Mouse (Mus musculus) neural tube, embryonic 12.5 days (tissue): ENCODE data around the gene Cachd1. TPM values are rescaled to one million over a fixed set of nuclear protein-coding genes. Genes with fewer than 3 reads are reported as not detected.

Experiments used
- ATAC-seq: fragments of 200-750 bp; cut with Nextera tagmentation; 2 replicates; pipeline ENCODE4 v1.8.0; 2017; ENCODE audit warnings: low read depth, mild to moderate bottlenecking, moderate TSS enrichment, moderate library complexity; ENCODE audit not compliant: low FRiP score
- H3K27ac ChIP-seq: fragments of 300-500 bp; sonication (generic); 2 replicates; pipeline ENCODE4 v1.5.1; 2016
- H3K27me3 ChIP-seq: fragments of 300-500 bp; sonication (generic); replicated peaks from 2 replicates; pipeline ENCODE4 v1.6.1; 2016; ENCODE audit warnings: mild to moderate bottlenecking
- H3K36me3 ChIP-seq: fragments of 300-500 bp; sonication (generic); 2 replicates; pipeline ENCODE4 v1.6.1; 2016; ENCODE audit warnings: mild to moderate bottlenecking
- H3K4me1 ChIP-seq: fragments of 300-500 bp; sonication (generic); 2 replicates; pipeline ENCODE4 v1.6.1; 2016
- H3K4me2 ChIP-seq: fragments of 300-500 bp; sonication (generic); replicated peaks from 2 replicates; pipeline ENCODE4 v1.6.1; 2016; ENCODE audit warnings: mild to moderate bottlenecking
- H3K4me3 ChIP-seq: fragments of 300-500 bp; sonication (generic); 2 replicates; pipeline ENCODE4 v1.5.1; 2016
- H3K9ac ChIP-seq: fragments of 300-500 bp; sonication (generic); 2 replicates; pipeline ENCODE4 v1.6.1; 2016; ENCODE audit warnings: mild to moderate bottlenecking
- H3K9me3 ChIP-seq: fragments of 300-500 bp; sonication (generic); 2 replicates; pipeline ENCODE4 v1.6.1; 2016; ENCODE audit warnings: mild to moderate bottlenecking
- WGBS: fragments of 180-500 bp; shearing (Covaris S2); methylation state at CpG from one replicate; pipeline ENCODE4 v1.1.7; 2016; 5-methylcytosine and 5-hydroxymethylcytosine counted together
- polyA plus RNA-seq: library from polyadenylated mRNA; unstranded; fragments of >200 nt; fragmentation: Nextera tagmentation; extraction: Ambion mirVana; gene quantifications from 2 replicates; pipeline ENCODE4 v1.2.1, GENCODE M21; 2016

Cachd1 gene
- polyA plus RNA-seq, 1 experiment from 2014 or later = 30.2 TPM

DNA sequence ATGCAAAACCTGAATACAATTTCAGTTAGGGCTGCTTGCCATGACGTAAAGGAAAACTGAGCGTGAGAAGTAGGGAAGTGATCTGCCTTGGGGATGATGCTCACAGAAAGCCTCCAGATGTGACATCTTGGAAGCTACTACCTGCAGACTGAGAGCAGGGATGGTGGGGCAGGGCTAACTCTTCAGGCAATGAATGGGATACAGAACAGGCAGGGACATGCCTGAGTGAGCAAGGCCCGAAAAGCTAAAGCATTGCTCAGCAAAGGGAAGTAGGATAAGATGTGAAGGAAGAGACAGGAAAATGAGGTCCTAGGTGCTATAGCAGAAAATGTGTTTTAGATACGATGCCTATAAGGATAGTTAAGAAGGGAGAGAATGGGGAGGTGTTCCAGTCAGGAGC is 232.6 kb downstream of the Cachd1 start:
- Histone ChIP-seq H3K9me3 (no peaks in the 10 kb centered on the region), H3K9ac (no peak overlapping the region), H3K4me3 (no peak overlapping the region), H3K27me3 (no peaks in the 10 kb centered on the region), H3K36me3 (peaks cover 5% of the 10 kb centered on the region; the same call in 1 of the 2 replicates), H3K4me2 (no peak overlapping the region), H3K4me1 (no peaks in the 10 kb centered on the region), H3K27ac (no peak overlapping the region)
- no peak for ATAC-seq
- 92% methylated on average over 4 of the region's 4 CpGs for WGBS

DNA sequence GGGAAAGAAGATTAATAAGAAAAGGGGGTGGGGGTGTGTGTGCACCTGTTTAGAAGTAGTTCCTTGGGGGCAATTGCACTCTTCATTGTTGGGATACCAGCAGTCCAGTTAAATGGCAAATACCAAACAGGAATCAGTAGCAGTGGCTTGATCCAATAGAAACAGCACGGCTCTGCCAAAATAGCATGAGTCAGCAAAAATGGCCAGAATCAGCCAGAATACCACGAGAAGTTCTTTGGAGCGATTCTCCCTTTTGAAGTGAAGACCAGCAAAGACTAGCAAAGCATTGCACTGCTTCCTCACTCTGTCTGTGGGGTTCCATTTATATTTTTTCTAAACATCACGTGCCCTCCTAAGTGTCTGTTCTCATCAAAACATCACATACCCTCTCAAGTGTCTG is 241.3 kb downstream of the Cachd1 start:
- Histone ChIP-seq H3K4me2 (no peak overlapping the region), H3K27me3 (no peaks in the 10 kb centered on the region), H3K36me3 (no peaks in the 10 kb centered on the region), H3K4me3 (no peak overlapping the region), H3K27ac (no peak overlapping the region), H3K9ac (no peak overlapping the region), H3K9me3 (peaks cover 9% of the 10 kb centered on the region), H3K4me1 (no peaks in the 10 kb centered on the region)
- 86% methylated on average over 4 of the region's 4 CpGs for WGBS
- ATAC-seq = no peak

DNA sequence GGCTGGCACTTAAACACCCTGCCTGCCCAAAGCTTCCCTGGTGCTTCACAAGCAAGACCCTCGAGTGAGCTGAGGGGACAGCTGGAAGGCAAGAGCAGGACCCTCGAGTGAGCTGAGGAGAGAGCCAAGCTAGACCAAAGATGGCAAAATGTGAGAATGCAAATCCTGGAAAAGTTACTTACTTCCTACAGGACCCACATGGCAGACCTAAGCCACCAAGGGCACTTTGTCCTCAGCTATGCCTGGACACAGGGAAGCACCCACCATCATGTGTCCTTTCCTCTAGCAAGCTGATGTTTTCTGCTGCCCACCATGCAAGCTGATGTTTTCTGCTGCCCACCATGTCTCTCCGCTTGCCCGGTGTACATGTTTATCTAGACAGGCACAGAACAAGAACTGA is 244.1 kb downstream of the Cachd1 start, which contains the start of gene Gm10577:
TSS of gene Gm10577 (minus strand) at position 101 of the 400 bp plus-strand sequence.
- WGBS = 85% methylated on average over 4 of the region's 4 CpGs
- Histone ChIP-seq H3K4me3 (no peak within 1 kb of the TSS), H3K36me3 (no peaks in the 10 kb centered on the region), H3K27ac (no peak within 1 kb of the TSS), H3K9me3 (peaks cover 15% of the 10 kb centered on the region), H3K27me3 (no peaks in the 10 kb centered on the region), H3K4me1 (no peaks in the 10 kb centered on the region), H3K9ac (no peak within 1 kb of the TSS), H3K4me2 (no peak within 1 kb of the TSS)
- ATAC-seq = no peak

DNA sequence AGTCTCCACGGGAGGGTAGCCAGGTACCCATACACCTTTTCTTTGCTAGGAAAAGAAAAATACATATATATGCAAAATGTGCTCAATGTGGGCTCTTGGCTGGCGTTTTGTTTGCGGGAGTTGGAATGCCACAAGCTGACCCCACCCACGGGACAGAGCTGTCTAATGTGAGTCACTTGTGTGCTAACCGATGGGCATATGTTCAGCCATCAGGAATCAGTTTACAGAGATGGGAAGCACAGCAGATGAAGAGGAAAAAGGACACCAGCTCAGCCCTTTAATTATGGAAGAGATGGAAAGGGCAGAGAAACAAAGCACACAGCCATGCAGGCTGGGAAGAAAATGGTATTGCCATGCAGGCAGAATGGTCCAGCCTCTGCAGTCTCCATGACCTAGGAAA is 250.1 kb downstream of the Cachd1 start:
- H3K9me3 ChIP-seq = peaks cover 13% of the 10 kb centered on the region
- no peak overlapping the region for H3K9ac ChIP-seq
- H3K27me3 ChIP-seq = no peaks in the 10 kb centered on the region
- H3K4me2 ChIP-seq = no peak overlapping the region
- no peak for ATAC-seq
- no peak overlapping the region for H3K27ac ChIP-seq
- 81% methylated on average over 5 of the region's 5 CpGs for WGBS
- H3K4me1 ChIP-seq = no peaks in the 10 kb centered on the region
- no peak overlapping the region for H3K4me3 ChIP-seq
- no peaks in the 10 kb centered on the region for H3K36me3 ChIP-seq

DNA sequence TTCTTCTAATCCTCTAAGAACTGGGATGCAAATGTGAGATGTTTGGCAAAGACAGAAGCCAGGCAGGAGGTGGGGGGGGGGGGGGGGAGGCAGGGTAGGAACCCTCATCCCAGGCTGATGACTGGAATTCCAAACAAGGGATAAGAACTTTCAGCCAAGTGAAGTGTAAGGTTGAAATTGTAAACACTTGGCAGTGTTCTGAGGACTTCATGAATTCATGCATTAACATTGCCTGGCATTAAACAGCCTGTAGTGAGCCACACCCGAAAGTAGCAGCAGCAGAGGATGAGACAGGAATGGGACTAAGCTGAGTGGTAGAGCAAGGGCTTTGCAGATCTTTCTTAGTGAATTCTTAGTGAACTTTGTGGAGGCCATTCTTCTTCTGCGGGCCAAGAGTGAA is 250.5 kb downstream of the Cachd1 start:
- Histone ChIP-seq H3K4me2 (no peak overlapping the region), H3K27ac (no peak overlapping the region), H3K9me3 (peaks cover 13% of the 10 kb centered on the region), H3K9ac (no peak overlapping the region), H3K27me3 (no peaks in the 10 kb centered on the region), H3K4me1 (no peaks in the 10 kb centered on the region), H3K36me3 (no peaks in the 10 kb centered on the region), H3K4me3 (no peak overlapping the region)
- no peak for ATAC-seq
- WGBS = 80% methylated on average over 2 of the region's 2 CpGs

DNA sequence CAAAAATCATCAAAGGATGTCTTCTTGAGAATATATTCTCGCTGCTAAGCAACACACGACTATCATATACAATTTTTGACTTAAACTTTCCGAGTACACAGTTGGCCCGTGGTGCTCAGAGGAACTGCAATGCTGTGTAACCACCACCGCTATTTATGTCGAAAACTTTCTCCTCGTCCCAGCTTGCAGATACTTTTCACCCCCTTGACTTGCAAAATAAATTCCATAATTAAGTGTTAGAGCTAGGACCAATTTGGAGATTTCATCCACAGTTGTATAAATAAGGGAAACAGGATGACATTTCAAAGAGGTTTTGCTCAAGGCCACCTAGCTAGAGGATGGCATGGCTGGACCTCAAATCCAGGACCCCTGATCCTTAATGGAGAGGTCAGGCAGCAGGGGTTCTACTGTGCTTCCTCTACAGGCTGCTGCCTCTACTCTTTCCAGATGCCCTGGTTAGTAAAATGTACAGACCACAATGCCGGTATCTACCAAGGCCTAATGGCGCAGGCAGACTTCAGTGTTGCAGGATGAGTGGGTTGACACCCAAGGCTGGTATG is 251.5 kb downstream of the Cachd1 start:
- no peak overlapping the region for H3K27ac ChIP-seq
- no peak overlapping the region for H3K9ac ChIP-seq
- no peak for ATAC-seq
- no peak overlapping the region for H3K4me2 ChIP-seq
- no peak overlapping the region for H3K4me3 ChIP-seq
- no peaks in the 10 kb centered on the region for H3K4me1 ChIP-seq
- H3K36me3 ChIP-seq = no peaks in the 10 kb centered on the region
- peaks cover 6% of the 10 kb centered on the region for H3K9me3 ChIP-seq
- whole genome bisulfite sequencing = 92% methylated on average over 9 of the region's 9 CpGs
- H3K27me3 ChIP-seq = no peaks in the 10 kb centered on the region

DNA sequence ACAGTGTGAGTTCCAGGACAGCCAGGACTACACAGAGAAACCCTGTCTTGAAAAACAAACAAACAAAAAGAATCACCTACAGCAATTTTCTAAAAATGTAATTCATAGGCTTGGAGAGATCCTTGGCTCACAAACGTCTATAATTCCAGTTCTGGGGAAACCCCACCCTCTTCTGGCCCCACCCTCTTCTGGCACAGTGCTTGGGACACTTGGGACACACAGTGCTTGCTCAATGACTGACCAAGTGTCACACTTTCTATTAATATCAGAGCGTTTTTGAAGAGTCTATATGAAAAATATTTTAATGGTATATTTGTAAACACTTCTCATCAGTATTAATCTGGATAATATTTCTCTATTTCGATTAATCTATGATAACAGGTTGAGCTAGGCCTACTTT is 256.6 kb downstream of the Cachd1 start:
- no peaks in the 10 kb centered on the region for H3K36me3 ChIP-seq
- H3K9me3 ChIP-seq = no peaks in the 10 kb centered on the region
- no peak overlapping the region for H3K9ac ChIP-seq
- ATAC-seq = no peak
- no peaks in the 10 kb centered on the region for H3K27me3 ChIP-seq
- no peak overlapping the region for H3K4me3 ChIP-seq
- H3K4me1 ChIP-seq = no peaks in the 10 kb centered on the region
- WGBS = 72% methylated on average over 3 of the region's 3 CpGs
- H3K4me2 ChIP-seq = no peak overlapping the region
- H3K27ac ChIP-seq = no peak overlapping the region

DNA sequence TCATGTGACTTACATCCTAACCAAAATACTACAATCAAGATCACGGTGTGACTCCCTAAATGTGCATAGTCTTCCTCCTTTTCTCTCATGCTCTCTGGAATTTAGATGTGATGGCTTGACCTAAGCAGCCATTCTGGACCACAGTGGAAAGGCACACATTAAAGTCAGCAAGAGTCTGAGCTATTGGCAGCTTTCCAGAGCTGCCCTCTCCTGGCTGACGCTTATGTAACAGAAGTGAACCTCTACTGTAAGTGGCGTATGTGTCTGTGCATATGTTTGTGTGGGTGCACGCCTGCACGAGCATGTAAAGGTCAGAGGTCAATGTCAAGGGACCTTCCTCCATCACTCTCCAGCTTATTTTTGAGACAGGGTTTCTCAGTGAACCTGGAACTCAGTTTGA is 258.7 kb downstream of the Cachd1 start:
- WGBS = 80% methylated on average over 5 of the region's 5 CpGs
- H3K4me2 ChIP-seq = no peak overlapping the region

DNA sequence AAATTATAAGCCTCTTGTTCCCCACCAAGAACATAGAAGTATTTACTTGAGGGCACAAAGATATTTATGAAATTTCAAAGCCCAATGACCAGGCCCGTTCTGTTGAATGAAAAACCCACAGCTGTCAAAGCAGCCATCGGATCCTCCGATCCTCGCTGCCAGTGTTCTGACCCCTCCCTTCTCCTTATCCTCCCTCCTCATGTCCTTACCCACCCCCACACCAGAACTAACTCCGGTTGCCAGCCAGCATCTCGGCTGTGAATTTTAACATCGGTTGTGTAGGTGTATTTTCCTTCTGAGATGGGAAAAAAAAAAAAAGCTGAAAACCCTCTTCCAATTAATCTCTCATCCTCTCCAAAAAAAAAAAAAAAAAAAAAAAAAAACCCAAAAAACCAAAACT is 260.7 kb downstream of the Cachd1 start:
- Histone ChIP-seq H3K4me1 (no peaks in the 10 kb centered on the region), H3K9me3 (no peaks in the 10 kb centered on the region), H3K4me3 (no peak overlapping the region), H3K9ac (no peak overlapping the region), H3K4me2 (no peak overlapping the region), H3K27me3 (no peaks in the 10 kb centered on the region), H3K27ac (no peak overlapping the region), H3K36me3 (no peaks in the 10 kb centered on the region)
- ATAC-seq = no peak
- 70% methylated on average over 7 of the region's 7 CpGs for WGBS

More for the DNA sequence above, 258.7 kb downstream of the Cachd1 start:
- H3K4me3 ChIP-seq = no peak overlapping the region
- no peak overlapping the region for H3K9ac ChIP-seq
- no peaks in the 10 kb centered on the region for H3K27me3 ChIP-seq
- no peak for ATAC-seq
- H3K36me3 ChIP-seq = no peaks in the 10 kb centered on the region
- H3K9me3 ChIP-seq = no peaks in the 10 kb centered on the region
- H3K4me1 ChIP-seq = no peaks in the 10 kb centered on the region
- no peak overlapping the region for H3K27ac ChIP-seq

DNA sequence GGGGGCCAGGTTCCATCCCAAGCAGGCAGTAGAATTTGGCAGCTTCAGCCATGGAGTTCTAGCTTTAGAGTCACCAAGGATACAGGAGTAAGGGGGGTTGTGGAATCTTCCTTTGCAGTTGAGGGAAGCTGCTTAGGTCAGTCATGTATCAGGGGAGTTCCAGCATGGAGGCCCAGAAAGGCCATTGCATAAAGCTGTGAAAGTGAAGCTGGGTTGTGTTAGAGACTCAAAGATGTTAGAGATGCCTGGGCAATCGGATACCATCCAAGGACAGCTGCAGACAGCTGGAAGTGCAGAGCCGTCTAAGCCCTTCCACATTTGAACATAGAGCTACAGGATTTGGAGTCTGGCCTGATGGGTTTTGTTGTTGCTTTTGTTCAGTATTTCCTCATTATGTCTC is 267.2 kb downstream of the Cachd1 start:
- Histone ChIP-seq H3K4me2 (no peak overlapping the region), H3K27ac (no peak overlapping the region), H3K4me1 (no peaks in the 10 kb centered on the region), H3K4me3 (no peak overlapping the region), H3K9ac (no peak overlapping the region), H3K27me3 (no peaks in the 10 kb centered on the region), H3K36me3 (no peaks in the 10 kb centered on the region), H3K9me3 (no peaks in the 10 kb centered on the region)
- no peak for ATAC-seq
- WGBS = 89% methylated on average over 2 of the region's 2 CpGs

DNA sequence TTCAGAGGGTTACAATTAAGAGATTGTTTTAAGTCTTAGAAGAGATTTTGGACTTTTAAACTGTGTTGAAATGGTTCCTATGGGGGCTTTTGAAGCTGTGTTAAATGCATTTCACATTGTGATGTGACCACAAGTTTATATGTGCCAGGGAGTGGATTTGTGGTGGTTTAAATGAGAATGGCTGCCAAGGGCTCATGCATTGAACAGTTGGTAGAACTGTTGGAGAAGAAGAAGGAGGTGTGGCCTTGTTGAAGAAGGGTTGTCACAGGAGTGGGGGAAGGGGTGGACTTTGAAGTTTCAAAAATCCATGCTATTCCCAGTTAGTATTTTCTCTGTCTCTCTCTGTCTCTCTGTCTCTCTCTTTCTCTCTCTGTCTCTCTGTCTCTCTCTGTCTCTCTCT is 267.7 kb downstream of the Cachd1 start:
- Histone ChIP-seq H3K27me3 (no peaks in the 10 kb centered on the region), H3K4me1 (no peaks in the 10 kb centered on the region), H3K27ac (no peak overlapping the region), H3K9ac (no peak overlapping the region), H3K4me3 (no peak overlapping the region), H3K9me3 (no peaks in the 10 kb centered on the region), H3K36me3 (no peaks in the 10 kb centered on the region), H3K4me2 (no peak overlapping the region)
- no peak for ATAC-seq

DNA sequence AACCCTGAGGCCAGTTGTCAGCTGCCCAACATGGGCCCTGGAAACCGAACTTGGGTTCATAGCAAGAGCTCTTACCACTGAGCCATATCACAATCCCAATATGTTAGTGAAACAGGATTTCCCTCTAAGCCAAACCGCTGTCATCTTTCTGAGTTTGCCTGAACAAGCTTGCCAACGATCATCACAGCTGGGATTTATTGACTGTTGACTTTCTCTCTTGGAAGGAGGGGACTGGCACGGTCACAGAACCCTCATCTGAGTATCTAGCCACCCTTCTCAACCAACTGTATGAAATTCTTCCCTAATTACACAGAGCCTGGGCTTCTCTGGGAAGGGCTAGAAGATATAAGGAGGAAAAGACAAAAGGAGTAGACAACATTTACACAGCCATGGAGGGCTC is 270.1 kb downstream of the Cachd1 start:
- Histone ChIP-seq H3K9ac (no peak overlapping the region), H3K36me3 (no peaks in the 10 kb centered on the region), H3K9me3 (no peaks in the 10 kb centered on the region), H3K4me2 (no peak overlapping the region), H3K27me3 (no peaks in the 10 kb centered on the region), H3K4me3 (no peak overlapping the region), H3K27ac (no peak overlapping the region), H3K4me1 (no peaks in the 10 kb centered on the region)
- ATAC-seq = no peak
- 81% methylated on average over 4 of the region's 4 CpGs for WGBS

DNA sequence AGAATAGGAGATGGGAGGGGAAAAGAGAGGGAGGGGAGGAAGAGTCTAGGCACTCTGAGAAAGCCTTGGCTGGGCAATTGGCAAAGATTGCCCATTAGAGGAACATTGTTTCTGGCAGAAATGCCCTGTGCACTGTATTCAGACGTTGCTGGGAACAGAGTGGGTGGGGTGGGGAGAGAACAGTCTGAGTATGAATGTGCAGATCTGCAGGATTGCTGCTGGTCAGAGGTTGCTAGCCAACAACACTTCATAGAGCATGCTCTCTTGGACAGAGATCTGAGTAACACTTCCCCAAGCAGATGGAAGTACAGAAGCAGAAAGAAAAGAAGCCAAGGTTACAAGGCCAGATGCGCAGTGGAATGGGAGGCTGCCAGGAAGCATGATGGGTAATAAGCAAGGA is 285.7 kb downstream of the Cachd1 start:
- no peak overlapping the region for H3K9ac ChIP-seq
- H3K27ac ChIP-seq = no peak overlapping the region
- 73% methylated on average over 2 of the region's 2 CpGs for WGBS
- H3K9me3 ChIP-seq = no peaks in the 10 kb centered on the region
- no peak overlapping the region for H3K4me3 ChIP-seq
- H3K36me3 ChIP-seq = no peaks in the 10 kb centered on the region
- no peaks in the 10 kb centered on the region for H3K27me3 ChIP-seq
- no peak overlapping the region for H3K4me2 ChIP-seq
- no peak for ATAC-seq
- no peaks in the 10 kb centered on the region for H3K4me1 ChIP-seq
